Comparison of ENCODE assay signal across 26 mouse cellular contexts in genomic region chr16:14008081-14008480, GRCm38 (mm10). TPM values are rescaled to one million over a fixed set of nuclear protein-coding genes. Genes with fewer than 3 reads are reported as not detected.
DNase-seq lines count a peak whose midpoint lies in the region; ATAC-seq and TF ChIP-seq lines count a peak whose summit lies in the region.
"Had no signal": no experiment of that assay in that cellular context is flagged by ENCODE, and none has a peak within 500 bp of the region (broad histone marks: within the 10 kb centered on the region; RNA-seq: fewer than 3 reads in every experiment).

No protein-coding gene starts in this region.

- no peak for ATAC-seq in kidney, embryonic 14.5 days (ENCODE audit: low FRiP score, low TSS enrichment)
- ATAC-seq: forebrain, embryonic 14.5 days had no signal

- H3K27me3 ChIP-seq in kidney, adult 2 months (replicated peaks; ENCODE audit: control insufficient read depth, insufficient read depth, low read length): no peaks in the 10 kb centered on the region
- no peaks in the 10 kb centered on the region for H3K27me3 ChIP-seq in kidney, embryonic 14.5 days (ENCODE audit: control insufficient read depth, insufficient read depth, low read length)
- H3K27me3 ChIP-seq: embryonic facial prominence, embryonic 13.5 days; embryonic facial prominence, embryonic 15.5 days; forebrain, embryonic 12.5 days had no signal

- H3K9ac ChIP-seq in kidney, embryonic 14.5 days (ENCODE audit: low read depth, low read length): no peak overlapping the region
- H3K9ac ChIP-seq: embryonic facial prominence, embryonic 13.5 days; embryonic facial prominence, embryonic 15.5 days; forebrain, embryonic 12.5 days had no signal

- TF ChIP-seq POLR2A in kidney, adult 2 months (IDR thresholded peaks at IDR 0.05; ENCODE audit: low read depth, low read length): no peak

- no peak overlapping the region for H3K4me3 ChIP-seq in kidney, adult 2 months (ENCODE audit: insufficient read depth, low read depth, low read length)
- H3K4me3 ChIP-seq in kidney, embryonic 14.5 days (ENCODE audit: low read length): no peak overlapping the region
- H3K4me3 ChIP-seq: embryonic facial prominence, embryonic 13.5 days; embryonic facial prominence, embryonic 15.5 days; erythroblast, embryonic 14.5 days; forebrain, embryonic 10.5 days; forebrain, embryonic 12.5 days had no signal

- 53% methylated on average over 2 of the region's 2 CpGs for WGBS in kidney, adult 2 months
- WGBS in kidney, embryonic 14.5 days: 73% methylated on average over 2 of the region's 2 CpGs

- no peaks in the 10 kb centered on the region for H3K36me3 ChIP-seq in kidney, adult 2 months (ENCODE audit: control insufficient read depth, insufficient read depth, low read length)
- H3K36me3 ChIP-seq in kidney, embryonic 14.5 days (ENCODE audit: control insufficient read depth, insufficient read depth, low read length): no peaks in the 10 kb centered on the region
- H3K36me3 ChIP-seq: embryonic facial prominence, embryonic 13.5 days; embryonic facial prominence, embryonic 15.5 days; forebrain, embryonic 10.5 days; forebrain, embryonic 12.5 days had no signal

- no peak overlapping the region for H3K4me2 ChIP-seq in kidney, embryonic 14.5 days (replicated peaks; ENCODE audit: low read depth, low read length)
- H3K4me2 ChIP-seq: embryonic facial prominence, embryonic 13.5 days; embryonic facial prominence, embryonic 15.5 days; forebrain, embryonic 12.5 days had no signal

- peaks cover 28% of the 10 kb centered on the region; the same call in 1 of the 2 replicates for H3K4me1 ChIP-seq in kidney, adult 2 months (ENCODE audit: control insufficient read depth, insufficient read depth, low read length)
- H3K4me1 ChIP-seq in kidney, embryonic 14.5 days (ENCODE audit: control insufficient read depth, insufficient read depth, low read length): no peaks in the 10 kb centered on the region
- H3K4me1 ChIP-seq: embryonic facial prominence, embryonic 13.5 days; forebrain, embryonic 12.5 days had no signal

- H3K9me3 ChIP-seq in kidney, embryonic 14.5 days (ENCODE audit: control insufficient read depth, low read length): no peaks in the 10 kb centered on the region
- H3K9me3 ChIP-seq: embryonic facial prominence, embryonic 13.5 days; embryonic facial prominence, embryonic 15.5 days; forebrain, embryonic 10.5 days; forebrain, embryonic 12.5 days had no signal

- peak overlapping the region; percentile 100 for H3K27ac ChIP-seq in kidney, adult 2 months (ENCODE audit: insufficient read depth, low read depth, low read length)
- H3K27ac ChIP-seq in kidney, embryonic 14.5 days (ENCODE audit: low read depth, low read length): no peak overlapping the region
- H3K27ac ChIP-seq: embryonic facial prominence, embryonic 13.5 days; embryonic facial prominence, embryonic 15.5 days; forebrain, embryonic 10.5 days; forebrain, embryonic 12.5 days had no signal

- peak; percentile 75 for DNase-seq in kidney, adult 2 months
- peak; percentile 72 for DNase-seq in kidney, adult 9 months
- DNase-seq in kidney, postnatal 10 days: no peak
- DNase-seq in kidney, postnatal 25 days: peak; percentile 11 to 74
- no peak for DNase-seq in kidney, adult 18-20 months
- no peak for DNase-seq in gastrocnemius, postnatal 4 days (ENCODE audit: low spot score in 2 of 2)
- DNase-seq: adrenal gland, adult 2 months; adrenal gland, postnatal 10 days; adrenal gland, postnatal 25 days; cerebellum, adult 11 months; cerebellum, adult 18-20 months; cerebellum, adult 8-10 months; cerebellum, adult 9-11 months; cerebellum, postnatal 14 days; cerebellum, postnatal 36 days; embryo, embryonic 11 days had no signal

- TF ChIP-seq CTCF in kidney, adult 2 months (conservative IDR thresholded peaks at IDR 0.05; ENCODE audit: insufficient read depth, insufficient read length, low read depth, low read length): no peak

RNA-seq across cellular contexts. Expression of gene Ifitm7, which starts 21.4 kb away (rescaled TPM):
- polyA plus RNA-seq in kidney, adult 2 months (2012; rRNA removed): 0.09 and 0.20 TPM in 2 replicates
- 0.42 TPM in 1 of 2 replicates, not detected in the other for polyA plus RNA-seq in kidney, embryonic 14.5 days (2014; fragmentation: Nextera tagmentation; extraction: Ambion mirVana)
- not detected for total RNA-seq in gastrocnemius, postnatal 4 days (2021)
- total RNA-seq: adrenal gland, adult 2 months; MEL had no signal
- polyA plus RNA-seq: adrenal gland, adult 2 months; C2C12; erythroblast, embryonic 14.5 days had no signal

RNA-seq across cellular contexts. Expression of gene 2900011O08Rik, which starts 21.7 kb away (rescaled TPM):
- 0.37 and 0.41 TPM in 2 replicates for polyA plus RNA-seq in kidney, adult 2 months (2012; rRNA removed)
- 1.5 and 1.7 TPM in 2 replicates for polyA plus RNA-seq in kidney, embryonic 14.5 days (2014; fragmentation: Nextera tagmentation; extraction: Ambion mirVana)
- total RNA-seq in gastrocnemius, postnatal 4 days (2021): under 1 TPM; 0.20 to 0.36 TPM
- total RNA-seq: common myeloid progenitor, adult 5-6 weeks had no signal
- polyA plus RNA-seq: erythroblast, embryonic 14.5 days had no signal

Comparison
In these comparisons a context has a peak if more than half of its experiments do, and no peak if none do; other contexts are left out.
1. DNase-seq: peak in kidney, adult 2 months (single experiment), kidney, adult 9 months (single experiment) and kidney, postnatal 25 days (2 of 2); none in kidney, postnatal 10 days (single experiment), kidney, adult 18-20 months (single experiment) and gastrocnemius, postnatal 4 days (0 of 2).